Mouse (Mus musculus) megakaryocyte, embryonic 14.5 days (primary cell): ENCODE results near the gene Ugp2.

Experiments used
- FLI1 ChIP-seq: IDR thresholded peaks from 2 replicates; pipeline ENCODE4 v1.6.1; 2012; ENCODE audit warnings: low read length, inconsistent platforms, mixed read lengths
- GATA1 ChIP-seq: IDR thresholded peaks from 3 replicates; pipeline ENCODE4 v1.6.1; 2012; ENCODE audit warnings: mixed read lengths, low read length, inconsistent platforms, borderline replicate concordance

DNA sequence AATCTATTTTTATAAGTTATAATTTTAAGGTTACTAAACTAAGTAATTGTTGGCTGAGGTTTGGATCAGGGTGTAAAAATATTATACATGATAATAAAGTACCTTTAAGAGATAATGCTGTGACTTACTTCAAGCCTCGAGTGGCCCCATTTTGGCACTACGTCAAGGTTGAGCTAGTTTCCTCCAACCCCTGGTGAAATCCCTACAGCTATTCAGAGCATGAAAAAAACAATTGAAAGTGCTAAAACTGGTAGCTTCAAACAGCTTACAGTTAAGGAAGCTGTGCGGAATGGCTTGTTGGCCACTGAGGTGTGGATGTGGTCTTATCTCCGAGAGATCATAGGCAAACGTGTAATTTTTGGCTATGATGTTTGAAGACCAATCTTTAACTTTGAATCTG is 75.5 kb downstream of the Ugp2 start:
- TF ChIP-seq GATA1 (no peak), FLI1 (no peak)
